Mouse (Mus musculus): ENCODE data around the gene Lhfpl2. TPM values are rescaled to one million over a fixed set of nuclear protein-coding genes. Genes with fewer than 3 reads are reported as not detected.

Lhfpl2 gene
- polyA plus RNA-seq, 1 experiment: not detected

DNA sequence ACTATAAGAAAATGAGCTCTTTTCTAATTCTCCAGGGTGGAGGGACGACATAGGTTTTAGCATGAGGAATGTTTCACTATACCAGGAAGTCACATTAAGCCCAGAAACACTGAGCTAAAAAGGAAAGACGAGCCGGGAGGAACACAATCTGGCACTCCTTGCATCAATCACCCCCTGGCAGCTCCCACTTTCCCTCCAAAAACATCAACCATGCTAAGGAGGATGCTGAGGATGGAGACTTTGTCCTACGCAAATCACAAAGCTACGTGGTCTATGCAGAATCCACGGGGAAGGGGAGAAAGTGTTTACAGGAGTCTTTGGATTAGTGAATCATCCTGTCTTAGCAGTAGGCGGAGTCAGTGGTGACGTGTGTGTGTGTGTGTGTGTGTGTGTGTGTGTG, 142.2 kb downstream of the Lhfpl2 start:
- 51% methylated on average over 8 of the region's 8 CpGs for WGBS
- H3K4me3 ChIP-seq (ENCODE audit: insufficient read depth, low read depth, low read length): no peak overlapping the region
- H3K4me1 ChIP-seq (ENCODE audit: control insufficient read depth, insufficient read depth, low read length): no peaks in the 10 kb centered on the region
- H3K27ac ChIP-seq (ENCODE audit: insufficient read depth, low read depth, low read length): no peak overlapping the region
- TF ChIP-seq POLR2A (IDR thresholded peaks at IDR 0.05; ENCODE audit: insufficient read depth, low read depth, low read length) (no peak), CTCF (IDR thresholded peaks at IDR 0.05; ENCODE audit: insufficient read depth, low read depth, low read length) (no peak)

DNA sequence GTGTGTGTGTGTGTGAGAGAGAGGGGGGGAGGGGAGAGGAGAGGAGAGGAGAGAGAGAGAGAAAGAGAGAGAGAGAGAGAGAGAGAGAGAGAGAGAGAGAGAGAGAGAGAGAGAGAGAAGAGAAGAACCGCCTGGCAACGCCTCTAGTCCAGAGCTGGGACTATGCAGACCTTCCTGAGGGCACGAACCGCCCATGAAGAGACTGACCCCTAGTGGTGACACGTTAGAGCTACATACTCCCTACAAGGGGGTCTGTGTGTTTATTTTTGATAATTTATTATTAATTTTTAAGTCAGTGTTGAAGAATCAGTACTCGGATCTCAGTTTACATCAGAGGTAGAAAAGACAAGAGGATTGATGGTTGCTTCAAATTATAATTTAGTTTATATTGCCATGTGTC, 147.6 kb downstream of the Lhfpl2 start:
- H3K4me1 ChIP-seq (ENCODE audit: control insufficient read depth, insufficient read depth, low read length): no peaks in the 10 kb centered on the region
- H3K27ac ChIP-seq (ENCODE audit: insufficient read depth, low read depth, low read length): no peak overlapping the region
- WGBS: 17% methylated on average over 6 of the region's 6 CpGs
- H3K4me3 ChIP-seq (ENCODE audit: insufficient read depth, low read depth, low read length): no peak overlapping the region
- peak; percentile 49; the same call in 1 of the 2 replicates for TF ChIP-seq CTCF (IDR thresholded peaks at IDR 0.05; ENCODE audit: insufficient read depth, low read depth, low read length)
- no peak for TF ChIP-seq POLR2A (IDR thresholded peaks at IDR 0.05; ENCODE audit: insufficient read depth, low read depth, low read length)

GRCm38 (mm10) chr13:94207973-94208372, 150.4 kb downstream of the Lhfpl2 start:
- Histone ChIP-seq H3K27ac (ENCODE audit: insufficient read depth, low read depth, low read length) (no peak overlapping the region), H3K4me3 (ENCODE audit: insufficient read depth, low read depth, low read length) (no peak overlapping the region), H3K4me1 (ENCODE audit: control insufficient read depth, insufficient read depth, low read length) (peaks cover 4% of the 10 kb centered on the region)
- WGBS: 98% methylated on average over 16 of the region's 16 CpGs
- no peak for TF ChIP-seq CTCF (IDR thresholded peaks at IDR 0.05; ENCODE audit: insufficient read depth, low read depth, low read length)
- no peak for TF ChIP-seq POLR2A (IDR thresholded peaks at IDR 0.05; ENCODE audit: insufficient read depth, low read depth, low read length)

GRCm38 (mm10) chr13:94208892-94209291, 151.3 kb downstream of the Lhfpl2 start:
- TF ChIP-seq CTCF (IDR thresholded peaks at IDR 0.05; ENCODE audit: insufficient read depth, low read depth, low read length) (no peak), POLR2A (IDR thresholded peaks at IDR 0.05; ENCODE audit: insufficient read depth, low read depth, low read length) (no peak)
- H3K27ac ChIP-seq (ENCODE audit: insufficient read depth, low read depth, low read length): no peak overlapping the region
- H3K4me1 ChIP-seq (ENCODE audit: control insufficient read depth, insufficient read depth, low read length): peaks cover 4% of the 10 kb centered on the region
- no peak overlapping the region for H3K4me3 ChIP-seq (ENCODE audit: insufficient read depth, low read depth, low read length)

GRCm38 (mm10) chr13:94211236-94212119, 153.9 kb downstream of the Lhfpl2 start:
- peak overlapping the region; percentile 41 for H3K27ac ChIP-seq (ENCODE audit: insufficient read depth, low read depth, low read length)
- TF ChIP-seq CTCF (IDR thresholded peaks at IDR 0.05; ENCODE audit: insufficient read depth, low read depth, low read length): no peak
- no peak for TF ChIP-seq POLR2A (IDR thresholded peaks at IDR 0.05; ENCODE audit: insufficient read depth, low read depth, low read length)
- H3K4me1 ChIP-seq (ENCODE audit: control insufficient read depth, insufficient read depth, low read length): peaks cover 4% of the 10 kb centered on the region
- 31% methylated on average over 6 of the region's 6 CpGs for WGBS
- no peak overlapping the region for H3K4me3 ChIP-seq (ENCODE audit: insufficient read depth, low read depth, low read length)

GRCm38 (mm10) chr13:94212179-94212578, 154.6 kb downstream of the Lhfpl2 start:
- peak overlapping the region; percentile 41; the same call in 1 of the 2 replicates for H3K27ac ChIP-seq (ENCODE audit: insufficient read depth, low read depth, low read length)
- no peak overlapping the region for H3K4me3 ChIP-seq (ENCODE audit: insufficient read depth, low read depth, low read length)
- TF ChIP-seq POLR2A (IDR thresholded peaks at IDR 0.05; ENCODE audit: insufficient read depth, low read depth, low read length): no peak
- TF ChIP-seq CTCF (IDR thresholded peaks at IDR 0.05; ENCODE audit: insufficient read depth, low read depth, low read length): no peak
- WGBS: 97% methylated on average over 2 of the region's 2 CpGs
- H3K4me1 ChIP-seq (ENCODE audit: control insufficient read depth, insufficient read depth, low read length): peaks cover 4% of the 10 kb centered on the region

DNA sequence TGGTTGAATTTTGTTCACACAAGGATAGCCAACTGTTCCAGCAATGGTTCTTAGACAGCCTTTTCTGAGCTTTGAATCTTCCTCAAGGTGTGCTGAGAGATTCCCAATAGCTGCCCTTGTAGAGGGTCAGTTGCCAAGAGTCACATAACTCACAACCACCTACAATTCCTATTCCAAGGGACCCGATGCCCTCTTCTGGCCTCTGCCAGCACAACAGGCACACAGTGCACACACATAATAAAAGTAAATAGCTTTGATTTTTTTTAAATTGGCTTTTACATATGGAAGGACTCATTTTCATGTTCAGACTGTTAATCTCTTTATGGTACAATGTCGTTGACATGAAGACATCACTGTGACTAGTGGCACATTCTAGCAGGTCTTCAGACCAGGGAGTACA, 155.1 kb downstream of the Lhfpl2 start:
- no peak for TF ChIP-seq POLR2A (IDR thresholded peaks at IDR 0.05; ENCODE audit: insufficient read depth, low read depth, low read length)
- TF ChIP-seq CTCF (IDR thresholded peaks at IDR 0.05; ENCODE audit: insufficient read depth, low read depth, low read length): no peak
- H3K27ac ChIP-seq (ENCODE audit: insufficient read depth, low read depth, low read length): no peak overlapping the region
- peaks cover 4% of the 10 kb centered on the region for H3K4me1 ChIP-seq (ENCODE audit: control insufficient read depth, insufficient read depth, low read length)
- 94% methylated on average over 2 of the region's 2 CpGs for WGBS
- no peak overlapping the region for H3K4me3 ChIP-seq (ENCODE audit: insufficient read depth, low read depth, low read length)

DNA sequence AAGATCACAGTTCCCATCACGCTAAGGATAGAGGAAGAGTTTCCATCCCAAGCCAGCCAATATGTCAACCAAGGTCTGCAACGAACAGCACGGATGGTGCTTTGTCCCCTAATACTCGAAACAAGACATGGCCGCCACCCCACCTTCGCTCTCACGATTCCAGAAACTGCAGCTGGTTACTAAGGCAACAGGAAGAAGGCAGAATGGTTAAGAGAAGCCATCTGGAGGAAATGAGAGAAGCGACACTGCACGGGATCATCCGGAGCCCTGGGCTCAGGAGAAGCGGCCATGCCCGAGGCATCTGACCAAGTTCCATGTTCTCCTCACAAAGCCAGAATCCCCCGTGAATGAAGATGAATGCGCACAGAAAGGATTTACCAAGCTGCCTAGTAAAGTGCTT, 166.0 kb downstream of the Lhfpl2 start:
- TF ChIP-seq CTCF (IDR thresholded peaks at IDR 0.05; ENCODE audit: insufficient read depth, low read depth, low read length): no peak
- TF ChIP-seq POLR2A (IDR thresholded peaks at IDR 0.05; ENCODE audit: insufficient read depth, low read depth, low read length): no peak
- 33% methylated on average over 14 of the region's 14 CpGs for WGBS
- Histone ChIP-seq H3K4me1 (ENCODE audit: control insufficient read depth, insufficient read depth, low read length) (peaks cover 15% of the 10 kb centered on the region), H3K27ac (ENCODE audit: insufficient read depth, low read depth, low read length) (peak overlapping the region; percentile 67), H3K4me3 (ENCODE audit: insufficient read depth, low read depth, low read length) (peak overlapping the region; percentile 12)
